Mouse (Mus musculus) left cerebral cortex, postnatal 10 days (tissue): Measurements from ENCODE around the gene Treh. TPM values are rescaled to one million over a fixed set of nuclear protein-coding genes. Genes with fewer than 3 reads are reported as not detected.
A peak's percentile ranks its signal among the peaks of the same experiment; 100 is the strongest.

Experiments used
- DNase-seq, 2 experiments: peaks; one replicate each; pipeline ENCODE4 v3.0.0; 2021 to 2022; ENCODE audit warnings: low spot score in 2 of 2, mixed read lengths in 1 of 2; ENCODE audit errors: extremely low spot score in 1 of 2
- intact Hi-C: fragments of 180-260 bp; cut with DNase I; formaldehyde crosslinking; loops from one replicate; pipeline ENCODE4 v1.15.1; 2025
- total RNA-seq, 2 experiments: library from RNA; stranded (reverse); gene quantifications; 2 replicates each; pipeline ENCODE4 v1.2.3; 2021

Treh gene
- total RNA-seq, 2 experiments from 2014 or later: not detected

DNA sequence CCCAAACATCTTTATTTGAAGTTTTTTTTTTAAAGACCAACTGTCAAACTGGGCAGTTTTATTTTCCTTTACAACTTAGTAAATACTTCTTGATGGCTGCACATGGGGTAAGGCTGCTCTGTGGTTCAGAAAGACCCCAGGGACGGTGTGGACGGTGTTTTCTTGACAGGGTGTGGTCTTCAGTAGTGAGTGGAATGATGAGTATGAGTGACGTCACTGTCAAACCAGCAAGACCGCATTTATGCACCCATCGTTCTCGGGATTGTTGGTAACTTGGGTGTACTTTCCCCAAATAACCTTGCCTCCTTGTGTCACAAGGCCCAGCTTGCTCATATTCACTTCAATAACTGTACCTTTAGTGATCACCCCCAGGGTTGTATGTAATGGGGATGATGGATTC, 9.3 kb upstream of the Treh start:
- intact Hi-C loops: no loop called here
- DNase-seq: no peak

DNA sequence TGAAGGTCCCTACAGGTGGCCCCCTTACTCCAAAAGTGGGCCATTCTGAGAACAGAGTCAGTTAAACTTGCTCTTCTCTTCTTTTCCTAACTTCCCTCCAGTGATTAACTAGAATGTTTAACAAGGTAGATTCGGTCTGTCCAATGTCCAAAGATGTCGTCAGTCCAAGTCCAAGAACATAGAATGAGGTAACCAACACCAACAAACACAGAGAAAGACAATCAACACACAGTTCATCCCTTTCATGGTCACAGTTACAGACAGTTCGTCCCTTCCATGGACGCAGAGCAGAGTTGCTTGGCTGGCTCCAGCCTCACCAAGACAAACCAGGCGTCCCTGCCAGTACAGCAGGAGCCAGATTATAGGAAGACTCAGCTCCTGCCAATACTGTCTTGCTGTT, 1.6 kb upstream of the Treh start:
- DNase-seq: no peak
- intact Hi-C loops: no loop called here

GRCm38 (mm10) chr9:44672291-44672865, 655 bp upstream of the Treh start:
- intact Hi-C loops: no loop called here
- DNase-seq: no peak

DNA sequence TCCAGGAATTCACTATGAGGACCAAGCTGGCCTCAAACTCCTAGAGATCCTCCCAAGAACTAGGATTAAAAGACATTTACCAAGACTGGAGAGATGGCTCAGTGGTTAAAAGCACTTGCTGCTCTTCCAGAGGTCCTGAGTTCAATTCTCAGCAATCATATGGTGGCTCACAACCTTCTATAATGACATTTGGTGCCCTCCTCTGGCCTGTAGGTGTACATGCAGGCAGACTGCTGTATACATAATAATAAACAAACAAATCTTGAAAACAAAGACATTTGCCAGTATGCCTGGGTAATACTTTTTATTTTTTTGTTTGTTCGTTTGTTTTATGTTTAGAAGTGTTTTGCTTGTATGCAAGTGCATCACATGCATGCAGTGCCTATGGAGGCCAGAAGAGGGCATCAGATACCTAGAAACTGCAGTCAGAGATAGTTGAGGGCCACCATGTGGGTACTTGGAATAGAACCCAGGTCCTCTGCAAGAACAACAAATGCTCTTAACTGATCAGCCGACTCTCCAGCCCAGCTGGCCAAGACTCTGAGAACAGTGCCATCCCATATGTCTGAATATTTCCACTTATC, 5.3 kb downstream of the Treh start:
- intact Hi-C loops: no loop called here

GRCm38 (mm10) chr9:44679565-44679964, 6.5 kb downstream of the Treh start:
- no peak for DNase-seq
- intact Hi-C loops: no loop called here

More for the DNA sequence above, 5.3 kb downstream of the Treh start:
- no peak for DNase-seq

DNA sequence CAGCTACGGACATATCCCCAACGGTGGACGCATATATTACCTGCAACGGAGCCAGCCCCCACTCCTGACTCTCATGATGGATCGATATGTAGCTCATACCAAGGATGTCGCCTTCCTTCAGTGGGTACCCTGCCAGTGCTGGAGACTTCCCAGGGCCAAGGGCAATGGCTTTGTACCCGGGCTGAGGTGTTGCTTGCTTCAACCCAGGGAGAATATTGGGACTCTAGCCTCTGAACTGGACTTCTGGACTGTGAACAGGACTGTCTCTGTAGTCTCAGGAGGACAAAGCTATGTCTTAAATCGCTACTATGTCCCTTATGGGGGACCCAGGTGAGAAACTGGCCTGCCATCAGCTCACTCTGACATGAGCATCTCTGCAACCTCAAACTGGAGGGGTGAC, 10.0 kb downstream of the Treh start:
- intact Hi-C loops: no loop called here
- DNase-seq: no peak

- DNase-seq: peak; percentile 68 to 77
- intact Hi-C loops: loop anchor here (5.0 kb wide), 1 partner anchor 33 kb away; no protein-coding TSS in a partner anchor
Observed at GRCm38 (mm10) chr9:44685346-44686330, 12.6 kb downstream of the Treh start.

DNA sequence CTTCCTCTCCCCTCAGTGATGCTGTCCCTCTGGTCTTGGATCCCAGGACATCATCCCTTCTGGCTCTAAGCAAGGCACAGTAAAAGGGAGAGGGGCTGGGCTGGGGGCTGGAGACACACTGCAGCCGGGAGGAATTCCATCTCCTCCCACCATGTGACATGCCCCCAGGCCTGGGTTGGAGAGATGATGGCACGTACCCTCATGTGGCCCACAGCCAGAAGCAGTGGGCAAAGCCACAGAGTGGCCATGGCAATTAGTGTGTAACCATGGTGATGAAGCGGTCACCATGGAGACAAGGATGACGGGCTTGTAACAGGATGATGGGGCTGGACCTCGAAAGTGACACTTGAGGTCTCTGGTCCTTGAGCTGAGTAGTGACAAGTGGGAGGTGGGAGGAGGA, 13.6 kb downstream of the Treh start:
- intact Hi-C loops: loop anchor here (5.0 kb wide), 1 partner anchor 34 kb away; no protein-coding TSS in a partner anchor
- peak; percentile 45 to 75 for DNase-seq

DNA sequence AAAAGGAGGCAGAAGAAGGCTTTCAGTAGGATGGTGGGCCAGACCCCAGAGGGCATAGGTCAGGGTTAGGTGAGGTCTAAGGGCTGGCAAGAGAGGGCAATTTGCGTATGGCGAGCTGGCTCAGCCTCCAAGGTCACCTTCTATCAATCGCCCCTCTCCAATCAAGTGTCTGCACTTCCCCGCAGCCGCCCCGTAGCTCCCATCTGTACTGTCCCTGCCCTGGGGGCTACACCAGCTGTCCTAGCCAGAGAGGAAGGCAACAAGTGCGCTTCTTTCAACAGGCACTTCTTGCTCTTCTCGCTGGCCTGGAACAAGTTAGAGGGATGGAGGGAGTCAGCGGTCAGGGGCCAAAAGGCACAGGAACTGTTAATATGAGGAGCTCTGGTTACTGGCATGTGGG, 15.0 kb downstream of the Treh start:
- DNase-seq: no peak
- intact Hi-C loops: loop anchor here (5.0 kb wide), 1 partner anchor 36 kb away; no protein-coding TSS in a partner anchor

DNA sequence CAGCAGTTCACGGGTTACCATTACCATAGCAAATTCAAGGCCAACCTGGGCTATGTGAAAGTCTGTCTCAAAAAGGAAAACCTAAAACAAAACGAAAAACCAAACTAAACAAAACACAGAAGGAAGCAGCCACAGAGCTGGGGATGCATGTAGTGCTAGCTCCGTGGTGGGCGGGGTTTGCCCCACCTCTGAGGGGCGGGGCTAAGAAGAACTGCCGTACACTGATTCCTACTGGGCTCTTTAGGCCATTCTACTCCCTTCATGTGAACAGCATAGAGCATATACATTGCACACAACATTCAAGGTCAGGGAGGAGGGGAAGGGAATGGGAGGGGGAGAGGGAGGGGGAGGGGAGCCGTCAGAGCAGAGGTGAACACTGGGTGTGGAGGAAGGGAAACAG, 17.6 kb downstream of the Treh start:
- DNase-seq: no peak
- intact Hi-C loops: no loop called here

GRCm38 (mm10) chr9:44691671-44692520, 18.9 kb downstream of the Treh start:
- intact Hi-C loops: no loop called here
- peak; percentile 42 to 75 for DNase-seq

GRCm38 (mm10) chr9:44693071-44693470, 20.0 kb downstream of the Treh start:
- intact Hi-C loops: no loop called here
- no peak for DNase-seq

DNA sequence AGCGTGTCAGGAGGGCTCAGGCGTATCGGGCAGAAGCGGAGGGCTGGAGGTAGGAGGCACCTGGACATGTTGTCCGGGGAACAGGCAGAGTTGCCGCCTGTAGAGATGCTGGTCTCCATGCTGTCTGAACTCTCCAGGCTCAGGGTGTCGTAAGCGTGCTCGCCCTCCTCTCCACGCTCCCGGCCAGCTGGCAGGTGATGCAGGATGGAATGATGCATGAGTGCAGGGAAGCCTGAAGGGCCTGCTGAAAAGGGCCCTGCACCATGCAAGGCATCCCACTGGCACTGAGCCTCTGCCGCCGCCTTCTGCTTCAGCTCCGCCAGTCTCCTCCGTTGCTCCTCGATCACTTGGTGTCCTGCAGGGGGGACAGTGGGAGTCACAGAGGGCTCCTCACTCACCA, 24.8 kb downstream of the Treh start:
- DNase-seq: peak in 1 of 2 experiments; percentile 20
- intact Hi-C loops: no loop called here

DNA sequence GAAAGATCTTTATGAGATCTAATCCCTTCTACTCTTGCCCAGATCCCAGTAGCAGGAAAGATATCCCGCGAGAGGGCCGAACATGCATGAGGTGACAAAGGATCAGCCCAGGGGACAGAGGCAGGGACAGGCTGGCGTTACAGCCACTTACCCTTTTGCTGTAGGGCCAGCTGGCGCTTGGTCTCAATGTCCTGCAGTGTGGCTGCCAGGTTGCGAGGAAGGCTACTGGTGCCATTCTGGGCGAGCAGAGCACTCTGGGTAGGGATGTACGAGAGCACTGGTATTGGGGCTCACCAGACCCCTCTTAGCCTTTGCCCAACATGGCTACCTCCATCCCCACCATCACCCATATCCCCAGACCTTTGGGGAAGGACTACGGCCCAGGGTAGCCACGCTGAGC, 26.2 kb downstream of the Treh start:
- no peak for DNase-seq
- intact Hi-C loops: no loop called here

DNA sequence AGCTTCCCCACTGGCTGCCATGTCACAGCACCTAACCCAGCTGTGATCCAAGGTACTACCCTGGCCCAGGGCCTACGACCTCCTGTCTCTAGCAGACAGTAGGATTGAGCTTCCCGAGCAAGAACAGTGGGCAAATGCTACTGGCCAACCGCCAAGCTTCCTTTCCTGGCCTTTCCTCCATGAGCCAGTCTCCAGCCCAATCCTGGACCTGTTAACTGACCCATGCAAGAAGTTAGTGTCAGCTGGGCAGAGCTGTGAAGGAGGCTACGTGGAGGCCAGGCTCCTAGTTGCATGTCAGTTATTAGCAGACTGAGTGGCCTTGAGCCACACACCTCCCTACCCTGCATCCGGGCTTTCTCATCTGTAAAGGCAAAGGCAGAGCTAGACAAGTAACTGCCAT, 26.7 kb downstream of the Treh start:
- intact Hi-C loops: no loop called here
- peak in 1 of 2 experiments; percentile 27 for DNase-seq

- intact Hi-C loops: no loop called here
- DNase-seq: no peak
Observed at GRCm38 (mm10) chr9:44707749-44708428, 34.9 kb downstream of the Treh start.

- DNase-seq: peak in 1 of 2 experiments; percentile 81
- intact Hi-C loops: no loop called here
Observed at GRCm38 (mm10) chr9:44708429-44708765, 35.4 kb downstream of the Treh start.

DNA sequence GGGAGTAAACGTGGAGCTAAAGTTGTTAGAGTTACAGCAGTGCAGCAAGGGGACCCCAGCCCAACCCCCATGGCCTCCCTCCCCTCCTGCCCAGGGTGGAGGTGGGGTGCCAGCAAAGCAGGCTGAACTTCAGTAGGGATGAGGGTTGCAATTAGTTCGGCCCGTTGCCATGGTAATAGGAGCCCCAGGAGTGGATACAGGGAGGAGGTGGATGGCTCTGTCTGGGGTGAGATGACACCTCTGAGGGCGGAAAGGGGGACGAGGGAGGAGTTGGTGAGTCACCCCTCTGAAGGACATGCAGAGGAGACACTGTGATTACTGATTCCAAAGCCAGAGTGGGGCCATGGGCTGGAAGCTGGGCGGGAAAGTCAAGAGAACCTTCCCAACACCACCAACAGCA, 35.9 kb downstream of the Treh start:
- intact Hi-C loops: no loop called here
- no peak for DNase-seq
